Mouse (Mus musculus) left cerebral cortex, postnatal 10 days (tissue): ENCODE data around the gene H2afz. TPM values are rescaled to one million over a fixed set of nuclear protein-coding genes. Genes with fewer than 3 reads are reported as not detected.
"Not testable (repeated sequence)": the region's sequence is repeated elsewhere in the genome, so short reads cannot be mapped to it uniquely, and the experiment has no call there.

Experiments used
- DNase-seq, 2 experiments: peaks; one replicate each; pipeline ENCODE4 v3.0.0; 2021 to 2022; ENCODE audit warnings: low spot score in 2 of 2, mixed read lengths in 1 of 2; ENCODE audit errors: extremely low spot score in 1 of 2
- intact Hi-C: fragments of 180-260 bp; cut with DNase I; formaldehyde crosslinking; loops from one replicate; pipeline ENCODE4 v1.15.1; 2025
- total RNA-seq, 2 experiments: library from RNA; stranded (reverse); gene quantifications; 2 replicates each; pipeline ENCODE4 v1.2.3; 2021

H2afz gene
- total RNA-seq: 100 to 1,000 TPM; 180 to 201 TPM

DNA sequence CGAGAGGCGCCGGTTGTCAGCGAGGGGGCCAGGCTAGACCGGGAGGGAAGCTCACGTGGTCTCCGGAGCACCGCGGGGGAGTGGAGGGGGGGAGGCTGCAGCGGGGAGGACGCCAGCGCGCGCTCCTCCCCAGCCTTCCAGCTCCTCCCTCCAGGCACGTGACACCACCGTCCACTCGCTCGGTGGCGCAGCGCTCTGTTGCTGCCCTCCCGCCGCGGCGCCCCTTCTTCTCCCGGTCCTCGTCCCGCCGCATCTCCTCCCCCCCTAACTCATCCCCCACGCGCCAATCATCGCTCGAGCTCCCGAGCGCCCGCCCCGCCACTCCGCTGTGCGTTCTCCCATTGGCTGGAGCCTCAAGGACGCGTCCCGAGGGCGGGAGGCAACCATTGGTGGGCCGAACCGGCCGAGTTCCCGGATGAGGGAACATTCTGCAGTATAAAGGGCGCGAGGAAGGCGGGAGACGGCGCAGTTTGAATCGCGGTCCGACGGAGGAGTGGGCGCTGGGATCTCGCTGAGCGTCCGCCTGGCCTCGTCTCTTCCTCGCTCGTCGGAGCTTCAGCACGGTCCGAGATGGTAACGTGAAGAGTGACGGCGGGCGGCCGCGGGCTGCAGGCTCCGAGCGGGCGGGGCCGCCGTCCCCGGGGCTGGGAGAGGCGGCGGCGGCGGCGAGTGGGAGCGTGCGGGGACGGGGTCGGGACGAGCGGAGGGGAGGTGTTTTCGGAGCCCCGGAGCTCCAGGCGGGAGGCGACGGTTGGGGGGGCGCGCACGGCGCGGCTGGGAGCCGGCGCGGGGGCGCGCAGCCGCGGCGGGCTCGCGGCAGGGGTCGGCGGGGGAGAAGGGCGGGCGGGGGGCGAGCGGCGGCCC, at the start of gene H2afz:
Gene H2afz, plus strand, starts transcription at position 364 of the 864 bp plus-strand sequence.
- DNase-seq: peak; percentile 98 to 99
- intact Hi-C loops: loop anchor here (2.0 kb wide), 2 partner anchors 76 to 280 kb away; partner anchors contain the start of gene Mttp

- no peak for DNase-seq
- intact Hi-C loops: loop anchor here (5.0 kb wide), 1 partner anchor 41 kb away; no protein-coding TSS in a partner anchor
These were observed 45.6 kb upstream of the H2afz start for GRCm38 (mm10) chr3:137818713-137819112.

DNA sequence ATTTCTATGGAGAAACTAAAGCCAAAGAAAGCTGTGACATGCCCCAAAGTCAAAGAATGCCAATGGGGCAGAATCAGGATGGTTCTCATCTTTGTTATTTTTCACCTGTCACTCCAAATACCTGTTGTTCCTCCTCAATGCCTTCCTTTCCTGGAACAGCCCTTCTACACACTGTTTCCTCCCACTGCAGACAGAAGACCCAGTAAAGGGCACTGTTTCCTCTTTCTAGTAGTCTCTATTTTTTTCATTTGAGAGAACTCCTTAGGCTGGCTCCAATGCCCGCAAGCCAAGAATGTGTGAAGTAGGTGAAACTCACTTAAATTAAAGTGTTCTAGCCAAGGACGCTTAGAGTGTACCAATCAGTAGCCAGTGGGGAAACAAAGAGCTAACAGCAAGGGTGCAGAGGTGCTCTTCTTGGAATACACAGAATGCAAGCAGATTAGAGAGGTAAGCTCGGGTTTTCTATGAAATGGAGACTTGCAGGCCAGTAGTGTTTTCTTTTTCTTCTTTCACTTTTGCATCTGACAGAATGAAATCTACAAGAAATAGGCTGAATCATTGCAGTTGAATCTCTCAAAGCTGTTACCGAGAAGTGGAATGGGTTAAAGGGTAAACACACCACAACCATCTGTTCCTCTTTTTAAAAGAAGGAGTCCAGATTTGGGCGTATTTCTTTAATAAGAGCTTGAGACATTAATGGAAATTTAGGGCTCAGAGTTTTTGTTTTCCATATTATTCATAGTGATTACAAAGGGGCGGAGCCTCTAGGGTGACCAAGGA, 43.4 kb upstream of the H2afz start:
- DNase-seq: no peak
- intact Hi-C loops: no loop called here

GRCm38 (mm10) chr3:137823317-137823716, 41.0 kb upstream of the H2afz start:
- intact Hi-C loops: no loop called here
- no peak for DNase-seq

DNA sequence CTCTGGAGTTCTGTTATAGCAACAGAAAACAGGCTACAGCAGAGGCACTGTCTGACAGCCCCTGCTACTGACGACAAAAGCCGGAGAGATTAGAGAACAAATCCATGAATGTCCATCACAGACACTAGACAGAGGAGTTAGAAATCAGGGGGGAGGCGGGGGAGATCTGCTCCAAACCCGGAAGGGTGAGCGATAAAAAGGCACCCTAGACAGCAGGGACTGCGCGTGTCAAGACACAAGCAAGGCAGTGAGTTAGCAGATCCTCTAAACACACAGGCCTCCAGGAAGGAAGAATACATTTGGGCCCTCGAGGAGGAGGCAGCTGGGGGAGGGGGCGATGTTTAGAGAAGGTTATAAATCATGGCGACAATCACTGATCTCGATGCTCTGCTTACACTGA, 36.6 kb upstream of the H2afz start:
- DNase-seq: peak in 1 of 2 experiments; percentile 18
- intact Hi-C loops: no loop called here

- DNase-seq: no peak
- intact Hi-C loops: no loop called here
These were observed 33.1 kb upstream of the H2afz start for GRCm38 (mm10) chr3:137831156-137831555.

DNA sequence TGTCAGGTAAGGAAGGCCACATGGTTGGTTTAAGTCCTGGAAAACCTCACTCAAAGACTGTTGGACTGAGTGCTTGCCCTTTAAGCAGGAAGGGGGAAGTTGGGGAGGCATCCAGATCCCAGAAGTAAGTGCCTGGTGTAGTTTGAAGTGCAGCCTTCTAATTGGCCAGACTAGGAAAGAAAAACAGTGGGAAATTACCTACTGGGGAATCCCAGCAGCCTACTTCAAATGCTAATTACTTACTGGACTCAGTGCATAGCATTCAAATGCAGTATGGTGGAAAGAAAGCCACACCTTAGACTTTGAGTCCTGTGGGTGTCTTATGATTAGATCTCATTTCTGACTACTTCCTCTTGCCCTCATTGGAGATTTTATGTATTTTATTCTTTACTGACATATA, 31.2 kb upstream of the H2afz start:
- intact Hi-C loops: no loop called here
- no peak for DNase-seq

DNA sequence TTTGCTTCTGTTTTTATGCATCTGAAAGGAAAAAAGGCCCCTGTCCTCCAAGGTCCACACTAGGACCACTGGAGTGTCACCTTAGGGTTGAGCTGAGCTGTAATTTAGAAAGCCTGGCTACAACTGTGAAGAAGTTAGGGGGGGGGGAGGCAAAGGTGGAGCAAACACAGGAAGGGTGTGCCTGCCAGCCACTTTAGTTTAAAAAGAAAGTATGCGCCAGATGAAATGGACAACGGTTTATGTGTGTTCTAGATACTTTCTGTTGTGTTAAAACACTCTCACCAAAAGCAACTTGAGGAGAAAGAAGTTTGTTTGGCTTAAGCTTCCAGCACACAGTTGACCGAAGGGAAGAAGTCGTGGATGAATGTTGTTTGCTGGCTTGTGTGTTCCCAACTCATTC, 30.6 kb upstream of the H2afz start:
- intact Hi-C loops: no loop called here

GRCm38 (mm10) chr3:137836543-137836942, 27.7 kb upstream of the H2afz start:
- intact Hi-C loops: no loop called here

More for the DNA sequence above, 30.6 kb upstream of the H2afz start:
- no peak for DNase-seq

DNA sequence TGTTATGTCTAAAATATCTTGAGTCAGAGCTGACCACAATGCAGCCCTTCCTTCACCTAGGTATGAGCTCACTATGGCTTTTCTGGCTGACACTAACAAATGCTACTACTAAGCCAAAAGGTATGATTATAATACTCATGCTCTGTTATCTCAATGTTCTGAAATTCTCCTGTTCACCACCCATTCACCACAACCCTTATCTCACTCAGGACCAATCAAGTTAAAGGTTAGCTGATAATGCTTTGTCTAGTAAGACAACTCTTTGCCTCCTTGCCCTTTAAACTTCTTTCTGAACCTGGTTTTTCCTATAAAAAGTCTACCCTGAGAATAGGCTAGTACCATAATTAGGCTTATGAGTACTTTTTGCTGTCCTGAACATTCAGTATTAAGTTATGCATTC, 26.1 kb upstream of the H2afz start:
- intact Hi-C loops: no loop called here
- DNase-seq: no peak

More at GRCm38 (mm10) chr3:137836543-137836942, 27.7 kb upstream of the H2afz start:
- no peak for DNase-seq

DNA sequence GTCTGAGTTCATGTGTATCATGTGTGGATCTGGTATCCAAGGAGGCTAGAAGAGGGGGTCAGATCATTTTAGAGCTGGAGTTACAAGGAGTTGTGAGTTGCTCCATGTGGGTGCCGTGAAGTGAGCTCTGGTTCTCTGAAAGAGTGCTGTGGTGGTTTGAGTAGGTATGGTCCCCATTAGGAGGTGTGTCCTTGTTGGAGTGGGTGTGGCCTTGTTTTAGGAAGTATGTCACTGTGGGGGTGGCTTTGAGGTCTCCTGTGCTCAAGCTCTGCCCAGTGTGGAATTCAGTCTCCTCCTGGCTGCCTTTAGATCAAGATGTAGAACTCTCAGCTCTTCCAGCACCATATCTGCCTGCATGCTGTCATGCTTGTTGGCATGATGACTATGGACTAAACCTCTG, 21.3 kb upstream of the H2afz start:
- DNase-seq: no peak
- intact Hi-C loops: no loop called here

DNA sequence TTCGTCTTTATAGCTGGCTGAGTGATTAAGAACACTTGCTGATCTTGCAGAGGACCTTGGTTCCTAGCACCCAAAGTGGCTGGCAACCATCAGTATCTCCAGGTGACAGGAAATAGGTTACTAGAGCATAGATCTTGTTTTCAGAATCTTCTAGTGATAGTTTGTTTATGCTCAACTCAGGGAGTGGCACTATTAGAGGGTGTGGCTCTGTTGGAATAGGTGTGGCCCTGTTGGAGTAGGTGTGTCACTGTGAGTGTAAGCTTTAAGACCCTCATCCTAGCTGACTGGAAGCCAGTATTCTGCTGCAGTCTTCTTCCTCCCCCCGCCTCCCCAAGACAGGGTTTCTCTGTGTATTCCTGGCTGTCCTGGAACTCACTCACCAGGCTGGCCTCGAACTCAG, 20.0 kb upstream of the H2afz start:
- DNase-seq: no peak
- intact Hi-C loops: no loop called here

DNA sequence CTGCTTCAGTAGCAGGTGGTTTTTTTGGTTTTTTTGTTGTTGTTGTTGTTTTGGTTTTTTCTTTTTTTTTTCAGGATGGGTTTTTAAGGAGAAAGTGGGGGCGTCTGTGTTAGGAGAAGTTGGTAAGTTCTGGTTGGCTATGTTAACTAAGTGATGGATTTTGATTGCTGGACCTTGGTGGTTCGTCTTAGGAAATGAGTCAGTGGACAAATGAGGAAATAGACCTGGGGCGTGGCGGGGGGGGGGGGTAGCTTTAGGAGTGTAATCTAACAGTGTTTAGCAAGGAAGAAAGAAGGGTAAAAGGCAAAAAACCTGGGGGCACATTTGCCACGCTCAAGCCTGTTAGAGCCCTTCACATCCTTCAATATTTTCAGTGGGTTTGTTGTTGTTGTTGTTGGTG, 17.7 kb upstream of the H2afz start:
- DNase-seq: no peak
- intact Hi-C loops: no loop called here

DNA sequence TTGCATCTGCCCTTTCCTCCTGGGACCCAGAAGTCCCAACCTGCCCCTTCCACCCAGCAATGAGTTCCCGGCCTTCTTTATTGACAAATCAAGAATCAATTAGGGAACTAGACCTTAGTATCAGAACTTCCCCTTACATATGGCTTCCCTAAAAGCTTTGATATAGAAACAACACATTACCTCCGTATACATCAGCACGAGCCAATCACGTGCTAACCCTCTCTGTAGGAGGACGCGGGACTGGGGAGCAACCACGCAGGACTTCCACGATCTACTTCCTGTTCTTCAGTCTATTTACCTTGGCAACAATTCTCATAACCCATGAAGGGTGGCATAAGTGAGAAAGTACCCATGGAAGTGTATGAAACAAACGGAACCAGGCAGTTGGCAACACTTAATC, 15.9 kb upstream of the H2afz start:
- intact Hi-C loops: no loop called here
- DNase-seq: no peak

DNA sequence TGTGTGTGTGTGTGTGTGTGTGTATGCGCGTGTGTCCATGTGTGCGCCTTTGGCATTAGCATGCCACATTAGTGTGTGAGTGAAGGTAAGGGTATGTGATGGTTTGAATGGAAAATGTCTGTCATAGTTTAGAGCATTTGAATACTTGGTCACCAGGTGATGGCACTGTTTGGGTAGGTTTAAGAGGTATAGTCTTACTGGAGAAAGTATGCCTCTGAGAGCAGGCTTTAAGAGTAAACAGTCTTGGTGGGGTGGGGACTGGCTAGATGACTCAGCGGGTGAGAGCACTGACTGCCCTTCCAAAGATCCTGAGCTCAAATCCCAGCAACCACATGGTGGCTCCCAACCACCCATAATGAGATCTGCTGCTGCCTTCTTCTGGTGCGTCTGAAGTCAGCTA, 14.6 kb upstream of the H2afz start:
- intact Hi-C loops: no loop called here
- DNase-seq: no peak

- intact Hi-C loops: no loop called here
- no peak for DNase-seq
These were observed 13.1 kb upstream of the H2afz start for GRCm38 (mm10) chr3:137851196-137851595.

- intact Hi-C loops, DNase-seq: not testable (repeated sequence)
These were observed 11.3 kb upstream of the H2afz start for GRCm38 (mm10) chr3:137853011-137853410.

- intact Hi-C loops: no loop called here
- no peak for DNase-seq
These were observed 9.0 kb upstream of the H2afz start for GRCm38 (mm10) chr3:137855328-137855727.

GRCm38 (mm10) chr3:137856061-137856460, 8.2 kb upstream of the H2afz start:
- DNase-seq: no peak
- intact Hi-C loops: no loop called here
